Mouse (Mus musculus) right cerebral cortex, adult 18-20 months (tissue): Measurements from ENCODE around the gene Ms4a4c.
"Not testable (repeated sequence)": the region's sequence is repeated elsewhere in the genome, so short reads cannot be mapped to it uniquely, and the experiment has no call there.

Source experiments
- DNase-seq: peaks from one replicate; pipeline ENCODE4 v3.0.0; 2022; ENCODE audit warnings: mixed read lengths

Gene Ms4a4c

DNA sequence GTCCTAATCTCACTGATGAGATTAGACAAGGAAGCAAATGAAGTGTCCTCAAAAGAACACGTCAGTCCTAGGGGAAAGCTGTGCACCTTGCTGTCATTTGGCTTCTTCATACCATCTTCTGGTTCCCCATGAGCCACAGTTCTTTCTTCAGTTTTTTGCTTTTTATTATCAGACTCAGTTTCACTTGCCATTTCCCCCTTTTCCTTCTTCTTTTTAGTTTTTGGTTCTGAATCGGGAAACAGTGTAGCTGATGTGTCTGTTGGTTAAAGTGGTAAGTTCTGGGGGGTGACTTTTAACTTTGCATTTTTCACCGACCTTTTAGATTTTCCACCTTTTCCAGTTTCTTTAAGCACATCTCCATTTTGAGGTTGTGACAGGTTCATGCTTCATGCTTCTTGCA is at the start of gene Ms4a4c:
TSS of gene Ms4a4c (plus strand) at position 244 of the 400 bp plus-strand sequence.
- no peak for DNase-seq

- no peak for DNase-seq
Measured at GRCm38 (mm10) chr19:11355730-11356129, 48.8 kb upstream of the Ms4a4c start.

- no peak for DNase-seq
Measured at GRCm38 (mm10) chr19:11360106-11360505, 44.5 kb upstream of the Ms4a4c start.

DNA sequence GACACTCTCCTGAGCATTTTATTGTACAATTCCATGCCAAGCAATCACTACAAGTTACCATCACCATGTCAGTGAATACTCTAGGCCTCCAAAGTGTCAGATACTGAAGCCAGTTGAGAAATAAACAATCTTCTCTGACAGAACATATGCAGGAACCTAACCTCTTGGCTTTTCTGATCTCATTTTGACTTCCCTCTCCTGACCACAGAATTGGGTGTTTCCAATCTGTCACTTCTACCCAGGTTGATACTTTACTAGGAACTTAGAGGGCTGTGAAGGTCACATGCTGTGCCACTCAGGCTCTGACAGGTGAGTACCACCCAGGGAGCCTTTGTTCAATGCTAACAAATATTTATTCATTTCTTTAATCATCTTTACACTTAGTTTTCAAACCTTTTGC is 42.6 kb upstream of the Ms4a4c start:
- no peak for DNase-seq

DNA sequence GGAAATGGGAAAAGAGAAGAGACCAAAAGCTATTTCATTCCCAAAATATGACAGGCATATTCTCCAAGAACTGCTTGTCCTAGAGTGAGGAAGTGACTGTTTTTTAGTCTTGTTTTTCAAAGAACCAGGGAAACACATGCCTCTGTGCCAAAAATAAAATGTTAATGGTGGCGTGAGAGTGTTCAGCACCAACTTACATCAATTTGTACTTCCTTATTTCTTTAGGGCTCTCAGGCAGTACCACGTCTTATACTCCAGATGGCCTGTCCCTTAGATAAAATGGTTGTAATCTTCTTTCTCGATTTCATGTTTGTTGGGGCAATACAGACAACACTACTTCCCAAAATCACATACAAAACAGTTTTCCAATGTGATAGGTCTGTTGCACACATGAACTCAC is 36.3 kb upstream of the Ms4a4c start:
- no peak for DNase-seq

DNA sequence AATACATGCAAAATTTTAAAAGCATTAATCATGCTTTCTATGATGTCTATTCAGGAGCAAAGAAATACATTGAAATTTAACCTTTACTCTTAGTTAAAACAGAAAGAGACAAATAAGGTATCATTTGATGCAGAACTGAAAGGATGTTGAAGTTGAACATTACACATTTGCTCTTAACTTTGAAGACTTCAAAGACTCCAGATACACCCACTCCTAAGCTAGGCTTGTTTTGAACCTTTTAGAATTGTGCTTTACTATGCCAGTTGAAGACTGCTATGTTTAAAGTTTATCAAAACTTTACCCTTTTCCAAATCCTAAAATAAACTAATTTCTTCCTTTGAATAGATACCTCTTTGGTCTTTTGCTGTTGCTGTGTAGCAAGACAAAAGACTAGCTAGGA is 33.4 kb upstream of the Ms4a4c start:
- DNase-seq: no peak

- no peak for DNase-seq
Measured at GRCm38 (mm10) chr19:11375273-11375672, 29.3 kb upstream of the Ms4a4c start, which contains the start of gene Ms4a4a. TSS of gene Ms4a4a (plus strand) at chr19:11375523.

DNA sequence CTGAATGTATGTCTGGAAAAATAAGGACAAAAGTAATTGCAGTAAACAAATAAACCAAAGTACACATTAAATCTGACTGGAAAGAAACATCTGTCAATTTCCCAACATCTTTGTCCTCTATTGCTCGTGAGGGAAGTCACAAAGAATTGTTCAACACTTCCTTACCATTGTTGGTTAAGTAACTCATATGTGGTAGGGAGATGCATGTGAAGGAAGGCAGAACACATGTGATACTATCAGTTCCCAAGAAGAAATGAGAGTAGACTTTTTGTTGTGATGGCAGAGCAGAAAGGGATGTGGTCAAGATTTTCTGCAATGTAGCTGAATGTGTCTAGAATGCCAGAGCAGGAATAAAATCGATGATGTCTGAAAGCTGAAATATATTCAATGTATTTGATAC is 28.2 kb upstream of the Ms4a4c start:
- no peak for DNase-seq

GRCm38 (mm10) chr19:11387109-11387508 is 17.5 kb upstream of the Ms4a4c start:
- no peak for DNase-seq

DNA sequence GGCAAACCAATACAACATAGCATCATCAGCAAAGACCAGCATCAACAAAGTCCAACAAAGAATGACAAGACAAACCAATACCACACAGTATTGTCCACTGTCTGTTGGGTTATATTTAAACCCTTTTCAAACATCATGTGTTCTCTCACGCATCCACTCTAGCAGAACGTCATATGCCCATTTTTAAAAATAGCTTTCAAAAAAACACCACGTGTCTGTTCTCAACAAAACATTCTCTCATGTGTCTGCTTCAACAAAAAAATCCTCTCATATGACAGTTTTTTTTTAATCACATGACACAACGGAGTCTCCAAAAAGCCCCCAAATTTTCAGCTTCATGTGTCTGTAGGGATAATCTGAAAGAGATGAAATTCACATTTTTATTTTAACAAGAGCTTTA is 16.9 kb upstream of the Ms4a4c start:
- no peak for DNase-seq

DNA sequence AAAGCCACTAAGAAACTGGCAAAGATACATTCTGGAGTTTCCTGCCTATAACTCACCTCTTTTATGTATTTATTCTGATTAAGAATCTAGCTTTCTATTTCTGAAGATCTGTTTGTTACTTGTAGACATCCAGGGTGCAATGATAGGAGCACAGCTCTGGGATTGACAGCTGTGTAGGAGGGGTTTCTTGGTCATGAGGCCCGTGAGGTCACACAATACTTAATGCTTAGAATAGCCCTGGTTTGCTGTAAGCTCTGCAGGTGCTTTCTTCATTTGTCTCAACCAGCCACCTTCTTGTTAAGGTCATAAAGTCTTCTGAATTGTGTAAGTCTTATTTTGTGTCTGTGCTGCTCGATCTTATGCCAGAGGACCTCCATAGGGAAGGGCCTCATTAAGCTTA is 15.6 kb upstream of the Ms4a4c start:
- DNase-seq: no peak

GRCm38 (mm10) chr19:11395769-11396168 is 8.8 kb upstream of the Ms4a4c start:
- no peak for DNase-seq

DNA sequence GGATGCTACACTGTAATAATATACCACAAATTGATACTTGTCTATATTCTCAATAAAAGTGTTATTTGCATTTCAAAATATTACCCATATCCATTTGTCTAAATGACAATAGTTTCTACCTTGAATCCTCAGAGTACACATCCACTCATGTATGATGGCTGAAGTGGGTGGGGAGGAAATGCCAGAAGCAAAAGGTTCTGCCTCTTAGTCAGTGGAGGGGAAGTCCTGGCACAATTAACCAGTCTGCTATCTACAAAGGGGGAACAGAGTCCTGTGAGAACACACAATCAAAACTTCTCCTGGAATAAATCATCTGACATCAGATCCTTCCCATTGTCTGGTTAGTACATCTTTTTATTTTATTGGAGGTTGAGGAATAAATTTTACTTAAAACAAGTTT is 2.9 kb downstream of the Ms4a4c start:
- no peak for DNase-seq

- no peak for DNase-seq
Measured at GRCm38 (mm10) chr19:11408591-11408990, 4.0 kb downstream of the Ms4a4c start.

DNA sequence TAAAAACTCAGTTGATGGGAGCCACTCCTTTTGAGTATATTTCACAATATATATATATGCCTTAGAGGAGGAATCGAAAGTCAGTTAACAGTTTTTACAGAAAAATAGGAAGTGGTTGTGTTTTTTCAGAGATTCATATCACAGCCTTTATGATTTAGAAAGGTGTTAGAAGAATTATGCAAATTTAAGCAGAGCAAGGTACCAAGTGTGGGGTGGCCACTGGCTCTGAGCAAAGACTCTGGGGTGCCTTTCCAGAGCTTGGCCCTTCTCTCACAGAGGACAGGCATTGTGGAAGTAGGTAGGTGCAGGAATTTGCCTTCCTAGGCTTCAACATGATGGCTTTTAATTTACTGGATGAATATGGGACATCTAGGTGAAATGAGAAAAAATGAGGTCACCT is 7.1 kb downstream of the Ms4a4c start:
- no peak for DNase-seq

DNA sequence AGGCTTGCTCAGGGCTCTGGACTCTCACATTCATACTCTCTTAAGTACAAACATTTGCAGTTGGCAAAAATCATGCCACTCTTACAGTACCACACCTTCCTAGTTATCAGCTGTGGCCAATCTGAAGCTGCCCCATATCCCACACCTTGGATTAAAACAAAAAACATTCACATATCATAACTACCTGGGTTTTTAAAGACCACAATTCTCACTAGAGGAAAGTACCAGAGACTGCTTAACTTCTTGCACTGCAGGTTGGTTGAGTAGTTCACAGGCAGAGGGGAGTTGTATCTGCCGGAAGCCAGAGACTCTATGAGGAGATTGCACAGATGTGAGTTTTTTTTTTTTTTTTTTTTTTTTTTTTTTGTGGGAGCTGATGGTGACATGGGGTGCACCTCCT is 9.5 kb downstream of the Ms4a4c start:
- DNase-seq: no peak

DNA sequence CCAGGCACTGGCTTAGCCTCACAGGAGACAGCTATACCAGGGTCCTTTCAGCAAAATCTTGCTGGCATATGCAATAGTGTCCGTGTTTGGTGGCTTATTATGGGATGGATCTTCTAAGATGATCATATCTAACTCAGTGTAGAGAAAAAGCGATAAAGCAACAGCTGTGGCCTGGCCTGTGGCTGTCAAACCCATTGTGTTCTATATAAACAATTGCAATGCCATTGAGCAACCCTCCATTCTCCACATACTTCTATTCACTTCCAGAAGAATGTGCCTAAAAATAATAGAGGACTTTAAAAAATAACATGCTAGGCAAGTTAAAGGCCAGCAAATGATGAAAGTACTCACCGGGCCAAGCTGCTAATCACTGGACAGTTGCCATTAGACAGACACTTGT is 11.0 kb downstream of the Ms4a4c start:
- DNase-seq: no peak

DNA sequence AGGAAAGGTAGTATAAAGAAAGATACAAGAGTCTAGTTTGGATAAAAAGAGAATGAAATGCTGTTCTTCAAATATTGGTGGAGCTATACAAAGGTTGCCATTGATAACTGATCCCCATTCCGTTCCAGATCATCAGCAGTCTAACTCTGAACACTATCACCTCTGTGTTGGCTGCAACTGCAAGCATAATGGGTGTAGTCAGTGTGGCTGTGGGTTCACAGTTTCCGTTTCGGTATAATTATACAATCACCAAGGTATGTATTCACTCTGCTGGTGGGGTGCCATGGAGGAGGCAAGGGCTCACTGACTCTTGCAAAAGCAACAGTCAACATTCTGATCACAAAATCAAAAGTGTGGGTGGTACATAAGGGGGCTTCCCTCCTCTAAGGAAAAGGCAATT is 14.3 kb downstream of the Ms4a4c start:
- not testable (repeated sequence) for DNase-seq

DNA sequence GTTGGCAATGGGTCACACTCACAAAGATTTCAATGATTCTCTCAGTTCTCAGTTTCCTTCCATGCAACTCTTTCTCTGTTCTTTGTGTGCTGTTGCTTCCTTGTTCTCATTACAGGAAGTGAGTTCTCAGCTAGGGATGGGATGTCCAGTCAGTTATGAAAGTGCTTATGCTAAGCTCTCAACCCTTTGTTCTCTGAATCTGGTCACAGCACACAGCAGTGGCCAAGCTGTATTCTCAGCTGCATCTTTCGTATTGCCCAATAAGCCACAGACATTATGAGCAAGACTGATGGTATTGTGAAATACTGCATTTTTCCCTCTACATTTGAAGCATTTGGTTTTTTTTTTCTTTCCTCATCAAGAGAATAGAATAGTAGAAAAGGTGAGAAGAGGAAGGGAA is 26.6 kb downstream of the Ms4a4c start:
- DNase-seq: not testable (repeated sequence)

DNA sequence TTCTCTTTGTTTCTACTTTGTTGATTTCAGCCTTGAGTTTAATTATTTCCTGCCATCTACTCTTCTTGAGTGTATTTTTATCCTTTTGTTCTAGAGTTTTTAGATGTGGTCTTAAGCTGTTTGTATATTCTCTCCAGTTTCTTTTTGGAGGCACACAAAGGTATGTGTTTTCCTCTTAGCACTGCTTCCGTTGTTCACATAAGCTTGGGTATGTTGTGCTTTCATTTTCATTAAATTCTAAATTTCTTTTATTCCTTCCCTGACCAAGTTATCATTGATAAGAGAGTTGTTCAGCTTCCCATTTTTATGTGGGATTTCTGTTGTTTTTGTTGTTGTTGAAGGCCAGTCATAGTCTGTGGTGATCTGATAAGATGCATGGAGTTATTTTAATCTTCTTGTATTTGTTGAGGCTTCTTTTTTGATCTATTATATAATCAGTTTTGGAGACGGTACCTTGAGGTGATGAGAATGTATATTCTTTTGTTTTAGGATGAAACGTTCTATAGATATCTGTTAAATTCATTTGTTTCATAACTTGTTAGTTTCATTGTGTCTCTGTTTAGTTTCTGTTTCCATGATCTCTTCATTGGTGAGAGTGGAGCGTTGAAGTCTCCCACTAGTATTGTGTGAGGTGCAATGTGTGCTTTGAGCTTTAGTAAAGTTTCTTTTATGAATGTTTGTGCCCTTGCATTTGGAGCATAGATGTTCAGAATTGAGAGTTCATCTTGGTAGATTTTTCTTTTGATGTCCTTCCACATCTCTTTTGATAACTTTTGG is 30.7 kb downstream of the Ms4a4c start:
- no peak for DNase-seq

DNA sequence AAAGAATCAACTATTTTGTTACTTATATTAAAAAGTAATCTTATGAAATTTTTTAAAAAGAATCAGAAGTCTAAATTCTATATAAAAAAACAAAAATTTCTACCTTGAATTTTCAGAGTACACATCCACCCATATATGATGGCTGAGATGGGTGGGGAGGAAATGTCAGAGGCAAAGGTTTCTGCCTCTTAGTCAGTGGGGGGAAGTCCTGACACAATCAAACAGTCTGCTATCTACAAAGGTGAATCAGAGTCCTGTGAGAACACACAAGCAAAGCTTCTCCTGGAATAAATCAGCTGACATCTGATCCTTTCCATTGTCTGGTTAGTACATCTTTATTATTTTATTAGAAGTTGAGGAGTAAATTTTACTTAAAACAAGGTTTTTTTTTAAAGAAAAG is 38.8 kb downstream of the Ms4a4c start, which contains the start of gene Ms4a4b:
TSS of gene Ms4a4b (plus strand) at position 216 of the 400 bp plus-strand sequence.
- no peak for DNase-seq

DNA sequence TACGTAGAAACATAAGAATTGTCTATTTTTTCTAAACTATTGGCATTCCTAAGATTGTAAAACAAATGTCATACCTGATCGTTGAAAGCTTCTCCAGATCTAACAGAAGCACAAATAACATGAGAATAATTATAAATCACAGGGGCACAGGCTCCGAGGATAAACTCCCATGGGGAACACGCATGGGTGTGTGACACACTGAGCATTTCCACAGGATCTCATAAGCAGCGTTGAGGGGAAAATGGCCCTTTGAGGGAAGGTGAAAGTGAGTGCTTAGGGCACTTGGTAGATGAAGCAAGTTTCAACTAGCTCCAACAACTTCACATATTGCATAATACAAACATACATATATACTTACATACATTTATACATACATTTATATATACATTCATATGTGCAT is 39.4 kb downstream of the Ms4a4c start:
- no peak for DNase-seq

GRCm38 (mm10) chr19:11447238-11447637 is 42.7 kb downstream of the Ms4a4c start:
- no peak for DNase-seq

DNA sequence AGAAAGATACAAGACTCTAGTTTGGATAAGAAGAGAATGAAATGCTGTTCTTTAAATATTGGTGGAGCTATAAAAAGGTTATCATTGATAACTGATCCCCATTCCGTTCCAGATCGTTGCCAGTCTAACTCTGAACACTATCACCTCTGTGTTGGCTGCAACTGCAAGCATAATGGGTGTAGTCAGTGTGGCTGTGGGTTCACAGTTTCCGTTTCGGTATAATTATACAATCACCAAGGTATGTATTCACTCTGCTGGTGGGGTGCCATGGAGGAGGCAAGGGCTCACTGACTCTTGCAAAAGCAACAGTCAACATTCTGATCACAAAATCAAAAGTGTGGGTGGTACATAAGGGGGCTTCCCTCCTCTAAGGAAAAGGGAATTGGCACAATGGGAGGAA is 54.5 kb downstream of the Ms4a4c start:
- DNase-seq: not testable (repeated sequence)

- DNase-seq: not testable (repeated sequence)
Measured at GRCm38 (mm10) chr19:11464795-11465194, 60.2 kb downstream of the Ms4a4c start.
